Mouse (Mus musculus): Measurements from ENCODE around the gene Fance.

- TF ChIP-seq POLR2A (IDR thresholded peaks at IDR 0.05; ENCODE audit: borderline replicate concordance, low read depth, low read length), result no peak
- TF ChIP-seq CTCF (IDR thresholded peaks at IDR 0.05; ENCODE audit: low read depth, low read length), result no peak
Measured at GRCm38 (mm10) chr17:28267251-28267650, 46.1 kb upstream of the Fance start.
